Mouse (Mus musculus): ENCODE data around the gene Anxa11.
A peak's percentile ranks its signal among the peaks of the same experiment; 100 is the strongest.
"Not testable (repeated sequence)": the region's sequence is repeated elsewhere in the genome, so short reads cannot be mapped to it uniquely, and the experiment has no call there.

The Anxa11 gene

GRCm38 (mm10) chr14:25841579-25841978 is 377 bp upstream of the Anxa11 start:
- DNase-seq (ENCODE audit: low spot score) = no peak

- DNase-seq (ENCODE audit: low spot score) = no peak
Observed at GRCm38 (mm10) chr14:25842688-25843003, 690 bp downstream of the Anxa11 start.

- DNase-seq (ENCODE audit: low spot score) = no peak
Observed at GRCm38 (mm10) chr14:25844372-25844771, 2.4 kb downstream of the Anxa11 start.

GRCm38 (mm10) chr14:25845832-25846383 is 4.0 kb downstream of the Anxa11 start:
- DNase-seq (ENCODE audit: low spot score) = no peak

- no peak for DNase-seq (ENCODE audit: low spot score)
Observed at GRCm38 (mm10) chr14:25846516-25846915, 4.6 kb downstream of the Anxa11 start.

GRCm38 (mm10) chr14:25847660-25848059 is 5.7 kb downstream of the Anxa11 start:
- DNase-seq (ENCODE audit: low spot score) = no peak

- DNase-seq (ENCODE audit: low spot score) = no peak
Observed at GRCm38 (mm10) chr14:25848237-25848636, 6.3 kb downstream of the Anxa11 start.

GRCm38 (mm10) chr14:25848708-25849107 is 6.8 kb downstream of the Anxa11 start:
- DNase-seq (ENCODE audit: low spot score) = not testable (repeated sequence)

- DNase-seq (ENCODE audit: low spot score) = no peak
Observed at GRCm38 (mm10) chr14:25850433-25850832, 8.5 kb downstream of the Anxa11 start.

GRCm38 (mm10) chr14:25851189-25851588 is 9.2 kb downstream of the Anxa11 start:
- DNase-seq (ENCODE audit: low spot score) = no peak

- peak; percentile 41 for DNase-seq (ENCODE audit: low spot score)
Observed at GRCm38 (mm10) chr14:25852121-25852561, 10.2 kb downstream of the Anxa11 start.

GRCm38 (mm10) chr14:25853295-25853694 is 11.3 kb downstream of the Anxa11 start:
- no peak for DNase-seq (ENCODE audit: low spot score)

- DNase-seq (ENCODE audit: low spot score) = no peak
Observed at GRCm38 (mm10) chr14:25853717-25854452, 11.9 kb downstream of the Anxa11 start.

- DNase-seq (ENCODE audit: low spot score) = no peak
Observed at GRCm38 (mm10) chr14:25855241-25855885, 13.4 kb downstream of the Anxa11 start.

GRCm38 (mm10) chr14:25857168-25857621 is 15.2 kb downstream of the Anxa11 start:
- no peak for DNase-seq (ENCODE audit: low spot score)

GRCm38 (mm10) chr14:25857940-25858339 is 16.0 kb downstream of the Anxa11 start:
- DNase-seq (ENCODE audit: low spot score) = no peak

GRCm38 (mm10) chr14:25861771-25862530 is 20.0 kb downstream of the Anxa11 start:
- DNase-seq (ENCODE audit: low spot score) = no peak

- no peak for DNase-seq (ENCODE audit: low spot score)
Observed at GRCm38 (mm10) chr14:25863721-25864120, 21.8 kb downstream of the Anxa11 start.

- DNase-seq (ENCODE audit: low spot score) = no peak
Observed at GRCm38 (mm10) chr14:25865251-25865650, 23.3 kb downstream of the Anxa11 start.

- no peak for DNase-seq (ENCODE audit: low spot score)
Observed at GRCm38 (mm10) chr14:25866384-25866783, 24.4 kb downstream of the Anxa11 start.

- no peak for DNase-seq (ENCODE audit: low spot score)
Observed at GRCm38 (mm10) chr14:25866832-25867231, 24.9 kb downstream of the Anxa11 start.

GRCm38 (mm10) chr14:25867834-25868233 is 25.9 kb downstream of the Anxa11 start:
- DNase-seq (ENCODE audit: low spot score) = no peak

GRCm38 (mm10) chr14:25868706-25869105 is 26.8 kb downstream of the Anxa11 start:
- no peak for DNase-seq (ENCODE audit: low spot score)

Data from left cerebral cortex, adult 11 months (tissue).